Mouse (Mus musculus) testis, adult 2 months (tissue): ENCODE measurements around the gene Mylk4. TPM values are rescaled to one million over a fixed set of nuclear protein-coding genes. Genes with fewer than 3 reads are reported as not detected.

Experiments used
- H3K27ac ChIP-seq: fragments of 200-500 bp; 2 replicates; pipeline ENCODE4 v1.5.1; 2012; ENCODE audit warnings: low read depth, low read length; ENCODE audit not compliant: control insufficient read depth, insufficient read depth
- H3K27me3 ChIP-seq: fragments of 200-500 bp; 2 replicates; pipeline ENCODE4 v1.6.1; 2012; ENCODE audit warnings: mild to moderate bottlenecking, low read length, moderate library complexity; ENCODE audit not compliant: control insufficient read depth, insufficient read depth
- H3K36me3 ChIP-seq: fragments of 200-500 bp; 2 replicates; pipeline ENCODE4 v1.6.1; 2012; ENCODE audit warnings: mild to moderate bottlenecking, low read length; ENCODE audit not compliant: control insufficient read depth, insufficient read depth
- H3K4me1 ChIP-seq: fragments of 200-500 bp; 2 replicates; pipeline ENCODE4 v1.6.1; 2012; ENCODE audit warnings: low read length; ENCODE audit not compliant: control insufficient read depth, insufficient read depth
- H3K4me3 ChIP-seq: fragments of 200-500 bp; 2 replicates; pipeline ENCODE4 v1.5.1; 2012; ENCODE audit warnings: low read depth, mild to moderate bottlenecking, low read length, moderate library complexity, mixed read lengths; ENCODE audit not compliant: control insufficient read depth
- CTCF ChIP-seq: fragments of 200-500 bp; IDR thresholded peaks from 2 replicates; pipeline ENCODE4 v1.5.1; 2012; ENCODE audit warnings: low read depth, mild to moderate bottlenecking, inconsistent platforms, low read length, moderate library complexity; ENCODE audit not compliant: control insufficient read depth, insufficient read depth, insufficient replicate concordance
- POLR2A ChIP-seq: fragments of 200-500 bp; IDR thresholded peaks from 2 replicates; pipeline ENCODE4 v1.6.1; 2012; ENCODE audit warnings: low read depth, mild to moderate bottlenecking, inconsistent platforms, low read length, moderate library complexity; ENCODE audit not compliant: control insufficient read depth
- polyA plus RNA-seq: library from polyadenylated mRNA; depleted of rRNA; stranded (reverse); fragments of >200 nt; gene quantifications from 2 replicates; pipeline ENCODE4 v1.2.3, GENCODE M21; 2012

The Mylk4 gene
- polyA plus RNA-seq, 1 experiment: 0.56 TPM

DNA sequence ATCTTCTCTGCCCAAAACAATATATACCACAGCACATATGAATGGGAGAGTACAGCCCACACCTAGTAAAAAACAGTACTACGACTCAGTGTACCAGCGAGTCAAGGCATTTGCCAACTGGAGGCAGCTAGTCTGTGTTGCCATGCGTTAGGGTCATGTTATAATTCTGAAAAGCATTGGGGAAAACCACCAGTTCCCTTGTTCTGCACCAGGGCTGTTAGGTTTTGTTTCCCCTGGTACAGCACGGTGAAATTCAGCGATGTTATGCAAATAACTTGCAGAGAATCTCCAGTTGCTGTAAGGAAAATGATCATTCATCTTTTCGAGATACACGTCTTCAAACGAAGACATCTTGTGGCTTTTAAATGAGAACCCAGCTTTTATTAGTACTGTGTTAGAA is 41.8 kb upstream of the Mylk4 start:
- Histone ChIP-seq H3K4me1 (no peaks in the 10 kb centered on the region), H3K36me3 (no peaks in the 10 kb centered on the region), H3K27me3 (no peaks in the 10 kb centered on the region), H3K27ac (no peak overlapping the region), H3K4me3 (no peak overlapping the region)
- no peak for TF ChIP-seq POLR2A
- TF ChIP-seq CTCF: no peak

GRCm38 (mm10) chr13:32824377-32825330 is 40.9 kb upstream of the Mylk4 start:
- no peaks in the 10 kb centered on the region for H3K27me3 ChIP-seq
- TF ChIP-seq POLR2A (no peak), CTCF (no peak)
- no peak overlapping the region for H3K4me3 ChIP-seq
- no peaks in the 10 kb centered on the region for H3K36me3 ChIP-seq
- no peaks in the 10 kb centered on the region for H3K4me1 ChIP-seq
- no peak overlapping the region for H3K27ac ChIP-seq

DNA sequence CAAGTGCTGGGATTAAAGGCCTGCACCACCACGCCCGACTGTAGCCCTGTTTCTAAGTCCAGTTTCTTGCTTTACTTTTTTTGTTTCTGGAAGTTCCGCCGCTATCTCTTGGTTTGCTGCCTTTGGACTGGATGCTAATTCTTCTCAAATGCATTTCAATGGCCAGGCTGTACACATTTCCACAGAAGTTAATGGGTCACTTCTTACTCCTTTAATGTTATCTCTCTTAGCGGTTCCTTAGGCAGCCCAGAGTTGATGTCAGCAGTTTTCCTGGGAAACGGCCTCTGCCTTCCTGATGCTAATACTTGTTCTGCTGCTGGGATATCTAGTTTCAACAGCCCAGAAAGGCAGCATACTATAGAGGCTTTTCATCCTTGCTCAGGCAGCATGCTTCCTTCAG is 39.4 kb upstream of the Mylk4 start:
- Histone ChIP-seq H3K4me3 (no peak overlapping the region), H3K27me3 (no peaks in the 10 kb centered on the region), H3K27ac (no peak overlapping the region), H3K4me1 (no peaks in the 10 kb centered on the region), H3K36me3 (no peaks in the 10 kb centered on the region)
- TF ChIP-seq POLR2A (no peak), CTCF (no peak)

DNA sequence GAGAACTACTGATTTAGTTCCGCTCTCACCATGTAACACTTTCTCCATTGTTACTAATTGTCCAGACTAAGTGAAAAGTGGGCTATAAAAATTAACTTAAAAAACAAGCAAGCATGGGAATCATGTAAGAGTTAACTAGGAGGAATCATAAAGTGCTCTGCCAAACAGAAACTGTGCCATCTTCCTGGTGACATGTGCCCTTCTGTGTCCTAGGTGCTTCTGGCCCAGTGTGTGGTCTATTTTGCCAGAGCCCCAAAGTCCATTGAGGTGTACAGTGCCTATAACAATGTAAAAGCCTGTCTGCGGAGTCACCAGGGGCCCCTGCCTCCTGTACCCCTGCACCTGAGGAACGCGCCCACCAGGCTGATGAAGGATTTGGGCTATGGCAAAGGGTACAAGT is 37.9 kb upstream of the Mylk4 start:
- Histone ChIP-seq H3K4me1 (no peaks in the 10 kb centered on the region), H3K27me3 (no peaks in the 10 kb centered on the region), H3K4me3 (no peak overlapping the region), H3K36me3 (no peaks in the 10 kb centered on the region), H3K27ac (no peak overlapping the region)
- no peak for TF ChIP-seq CTCF
- TF ChIP-seq POLR2A: no peak

- no peaks in the 10 kb centered on the region for H3K36me3 ChIP-seq
- no peak overlapping the region for H3K27ac ChIP-seq
- TF ChIP-seq CTCF (no peak), POLR2A (no peak)
- H3K4me3 ChIP-seq: no peak overlapping the region
- H3K27me3 ChIP-seq: no peaks in the 10 kb centered on the region
- H3K4me1 ChIP-seq: no peaks in the 10 kb centered on the region
Observed at GRCm38 (mm10) chr13:32819926-32820325, 36.2 kb upstream of the Mylk4 start.

DNA sequence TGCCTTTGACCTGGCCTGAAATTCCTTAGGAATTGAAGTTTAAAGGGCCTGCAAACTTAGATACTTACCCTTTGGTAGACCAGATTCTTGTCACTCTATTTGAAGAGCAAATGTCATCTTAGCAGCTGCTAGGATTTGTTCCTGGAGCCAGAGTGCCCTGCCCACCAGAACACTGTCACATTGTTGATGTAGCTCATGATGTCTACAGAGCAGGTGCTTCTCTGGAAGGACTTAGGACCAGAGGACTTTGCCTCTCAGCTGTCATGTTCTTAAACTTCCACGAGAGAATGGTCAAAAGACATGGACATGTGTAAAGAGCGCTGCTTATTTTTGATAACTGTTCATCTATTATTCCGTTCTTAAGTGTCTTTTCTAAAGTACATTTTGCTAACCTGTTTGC is 35.5 kb upstream of the Mylk4 start:
- Histone ChIP-seq H3K4me3 (no peak overlapping the region), H3K4me1 (no peaks in the 10 kb centered on the region), H3K36me3 (no peaks in the 10 kb centered on the region), H3K27me3 (no peaks in the 10 kb centered on the region), H3K27ac (no peak overlapping the region)
- TF ChIP-seq POLR2A (no peak), CTCF (no peak)

DNA sequence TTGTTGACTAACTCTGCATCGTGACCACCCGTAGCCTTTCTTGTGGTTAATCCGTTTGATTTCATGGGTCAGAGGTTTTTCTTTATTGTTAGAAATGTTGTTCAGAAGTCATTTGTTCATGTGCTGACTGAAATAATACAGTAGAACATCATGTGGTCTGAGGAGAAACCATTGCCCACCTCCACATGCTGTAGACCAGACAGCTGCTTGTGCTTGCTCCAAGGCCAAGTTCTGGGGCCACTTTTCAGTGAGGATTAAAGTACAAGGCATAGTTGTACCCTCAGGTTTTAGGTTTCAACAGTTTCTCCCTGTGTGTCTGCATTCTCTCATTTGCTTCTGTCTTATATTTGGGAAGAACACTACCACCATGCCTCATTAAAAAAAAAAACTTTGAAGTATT is 23.9 kb upstream of the Mylk4 start:
- TF ChIP-seq POLR2A (no peak), CTCF (no peak)
- H3K4me1 ChIP-seq: peaks cover 7% of the 10 kb centered on the region
- no peak overlapping the region for H3K27ac ChIP-seq
- no peaks in the 10 kb centered on the region for H3K27me3 ChIP-seq
- H3K4me3 ChIP-seq: no peak overlapping the region
- H3K36me3 ChIP-seq: no peaks in the 10 kb centered on the region
